Mouse (Mus musculus): ENCODE results near the gene Timp4. TPM values are rescaled to one million over a fixed set of nuclear protein-coding genes. Genes with fewer than 3 reads are reported as not detected.

The Timp4 gene
- polyA plus RNA-seq (2015; fragmentation: Nextera tagmentation; extraction: Ambion mirVana), result 3.7 and 5.0 TPM in 2 replicates

DNA sequence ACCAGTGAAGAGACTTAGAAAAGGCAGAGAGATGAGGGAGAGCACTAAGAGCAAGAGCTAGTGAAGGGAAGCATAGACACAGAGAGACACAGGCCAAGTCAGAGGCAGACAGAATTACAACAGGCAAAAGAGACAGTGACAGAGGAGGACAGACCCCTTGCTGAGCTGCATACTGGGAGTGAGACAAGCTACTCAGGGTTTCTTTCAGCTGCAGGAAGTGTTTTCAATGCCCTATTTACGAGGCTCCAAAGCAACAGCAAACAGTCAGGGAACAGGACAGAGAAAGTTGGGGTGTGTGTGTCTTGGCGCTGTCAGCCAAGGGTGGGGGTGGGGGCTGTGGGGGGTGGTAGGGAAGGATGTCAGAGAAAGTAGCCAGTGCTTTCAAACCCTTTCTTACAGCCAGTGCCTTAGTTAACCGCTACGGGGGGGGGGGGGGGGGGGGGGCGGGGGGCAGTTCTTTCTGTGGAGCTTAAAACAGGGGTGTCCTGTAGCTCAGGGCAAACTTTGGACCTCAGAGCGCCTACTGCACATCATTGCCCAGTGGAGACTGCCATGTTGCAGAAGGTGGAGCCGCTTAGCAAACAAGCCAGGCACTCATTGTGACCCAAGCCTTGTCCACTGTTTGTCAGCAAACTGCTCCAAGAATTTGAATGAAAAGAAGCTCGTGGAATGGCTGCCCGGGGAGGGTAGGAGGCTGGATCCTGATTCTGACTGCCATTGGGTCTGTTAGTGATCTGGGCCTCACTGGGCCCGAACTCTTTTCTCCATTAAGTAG lies at the start of gene Timp4:
Gene Timp4, minus strand, starts transcription at position 107 of the 775 bp plus-strand sequence.
- Histone ChIP-seq H3K4me2 (replicated peaks; ENCODE audit: low read depth, low read length) (peak within 1 kb of the TSS; percentile 38), H3K9ac (replicated peaks; ENCODE audit: low read depth) (no peak within 1 kb of the TSS), H3K27me3 (replicated peaks; ENCODE audit: insufficient read depth, low read length) (no peaks in the 10 kb centered on the region), H3K9me3 (ENCODE audit: low read length) (no peaks in the 10 kb centered on the region), H3K4me1 (ENCODE audit: insufficient read depth, low read depth, low read length) (no peaks in the 10 kb centered on the region), H3K27ac (ENCODE audit: low read length) (no peak within 1 kb of the TSS), H3K36me3 (ENCODE audit: insufficient read depth, low read length) (no peaks in the 10 kb centered on the region), H3K4me3 (ENCODE audit: low read depth, low read length) (no peak within 1 kb of the TSS)
- ATAC-seq, result peak; percentile 28; the same call in 1 of the 2 replicates
- no peak for TF ChIP-seq EP300 (IDR thresholded peaks at IDR 0.05)
- TF ChIP-seq CTCF (IDR thresholded peaks at IDR 0.05), result no peak
- 45% methylated on average over 7 of the region's 10 CpGs for WGBS
- DNase-seq (ENCODE audit: low spot score), result peak; percentile 28

DNA sequence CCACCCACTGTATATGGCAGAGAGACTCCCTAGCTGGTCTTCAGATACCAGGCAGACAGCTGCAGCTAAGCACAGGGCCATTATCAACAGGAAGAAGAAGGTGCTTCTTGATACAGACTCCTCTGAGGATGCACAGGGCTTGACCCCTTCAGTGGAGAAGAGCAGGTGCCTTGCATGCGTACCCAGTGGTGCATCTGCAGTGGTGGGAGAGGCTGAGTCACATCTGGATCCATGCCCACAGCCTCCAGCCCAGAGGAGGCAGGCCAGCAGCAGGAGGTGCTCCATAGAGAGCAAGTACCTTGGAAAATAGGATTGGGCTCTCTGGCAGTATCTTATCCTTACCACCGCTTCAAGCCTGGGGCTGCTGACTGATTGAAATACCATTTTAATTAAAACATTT lies 41.9 kb upstream of the Timp4 start:
- TF ChIP-seq EP300 (IDR thresholded peaks at IDR 0.05) (no peak), CTCF (IDR thresholded peaks at IDR 0.05) (no peak)
- H3K4me3 ChIP-seq (ENCODE audit: low read depth, low read length), result no peak overlapping the region
- no peak overlapping the region for H3K9ac ChIP-seq (replicated peaks; ENCODE audit: low read depth)

DNA sequence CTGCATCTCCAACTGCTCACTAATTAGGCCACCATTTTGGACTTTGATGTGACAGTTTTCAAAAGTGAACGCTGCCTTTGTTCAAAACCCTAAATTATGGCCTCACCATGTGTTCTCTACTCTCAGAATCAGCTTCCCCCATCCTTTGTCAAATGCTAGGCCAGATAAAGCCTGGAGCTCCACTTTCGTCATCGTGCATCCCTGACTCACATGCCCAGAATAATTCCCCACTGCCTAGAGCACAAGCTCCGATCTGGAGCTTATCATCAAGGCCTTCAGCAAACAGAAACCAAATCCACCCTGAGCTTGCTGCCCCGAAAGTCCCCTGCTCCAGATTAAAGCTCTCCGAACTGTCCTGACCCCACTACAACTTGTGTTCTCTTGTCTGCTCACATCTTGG lies 40.6 kb upstream of the Timp4 start:
- no peaks in the 10 kb centered on the region for H3K27me3 ChIP-seq (replicated peaks; ENCODE audit: insufficient read depth, low read length)
- no peaks in the 10 kb centered on the region for H3K36me3 ChIP-seq (ENCODE audit: insufficient read depth, low read length)
- WGBS, result 63% methylated on average over 6 of the region's 6 CpGs
- no peaks in the 10 kb centered on the region for H3K4me1 ChIP-seq (ENCODE audit: insufficient read depth, low read depth, low read length)
- DNase-seq (ENCODE audit: low spot score), result no peak
- TF ChIP-seq EP300 (IDR thresholded peaks at IDR 0.05), result no peak
- TF ChIP-seq CTCF (IDR thresholded peaks at IDR 0.05), result no peak
- no peak overlapping the region for H3K4me2 ChIP-seq (replicated peaks; ENCODE audit: low read depth, low read length)
- ATAC-seq, result no peak
- H3K9me3 ChIP-seq (ENCODE audit: low read length), result no peaks in the 10 kb centered on the region
- H3K4me3 ChIP-seq (ENCODE audit: low read depth, low read length), result no peak overlapping the region
- H3K9ac ChIP-seq (replicated peaks; ENCODE audit: low read depth), result no peak overlapping the region
- H3K27ac ChIP-seq (ENCODE audit: low read length), result no peak overlapping the region

More for the DNA sequence above, 41.9 kb upstream of the Timp4 start:
- Histone ChIP-seq H3K4me2 (replicated peaks; ENCODE audit: low read depth, low read length) (no peak overlapping the region), H3K36me3 (ENCODE audit: insufficient read depth, low read length) (no peaks in the 10 kb centered on the region), H3K4me1 (ENCODE audit: insufficient read depth, low read depth, low read length) (no peaks in the 10 kb centered on the region), H3K27me3 (replicated peaks; ENCODE audit: insufficient read depth, low read length) (no peaks in the 10 kb centered on the region), H3K27ac (ENCODE audit: low read length) (no peak overlapping the region), H3K9me3 (ENCODE audit: low read length) (no peaks in the 10 kb centered on the region)
- 82% methylated on average over 2 of the region's 2 CpGs for WGBS
- DNase-seq (ENCODE audit: low spot score), result no peak
- ATAC-seq, result no peak

DNA sequence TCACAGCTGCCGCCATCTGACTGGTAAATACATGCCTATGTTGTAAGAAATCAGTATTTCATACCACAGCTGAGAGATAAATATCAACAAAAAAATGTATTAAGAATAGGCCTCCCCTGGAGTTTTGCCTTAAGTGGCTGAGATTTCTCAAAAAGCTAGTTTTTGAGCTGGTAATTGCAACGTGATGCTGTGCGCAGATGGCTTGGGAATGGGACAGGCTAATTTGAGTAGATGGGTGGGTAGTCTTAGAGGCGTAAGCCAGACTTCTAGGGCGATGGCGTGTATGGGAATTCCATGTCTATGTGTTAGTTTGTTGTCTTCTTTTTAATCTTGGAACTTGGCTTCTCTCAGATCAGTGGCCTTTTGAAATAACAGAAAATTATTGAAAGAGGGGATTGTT lies 39.8 kb upstream of the Timp4 start:
- DNase-seq (ENCODE audit: low spot score), result no peak
- Histone ChIP-seq H3K36me3 (ENCODE audit: insufficient read depth, low read length) (no peaks in the 10 kb centered on the region), H3K27ac (ENCODE audit: low read length) (no peak overlapping the region), H3K9me3 (ENCODE audit: low read length) (no peaks in the 10 kb centered on the region), H3K4me2 (replicated peaks; ENCODE audit: low read depth, low read length) (no peak overlapping the region), H3K27me3 (replicated peaks; ENCODE audit: insufficient read depth, low read length) (no peaks in the 10 kb centered on the region), H3K9ac (replicated peaks; ENCODE audit: low read depth) (no peak overlapping the region), H3K4me1 (ENCODE audit: insufficient read depth, low read depth, low read length) (no peaks in the 10 kb centered on the region), H3K4me3 (ENCODE audit: low read depth, low read length) (no peak overlapping the region)
- WGBS, result 86% methylated on average over 6 of the region's 6 CpGs
- no peak for ATAC-seq
- TF ChIP-seq EP300 (IDR thresholded peaks at IDR 0.05), result no peak
- no peak for TF ChIP-seq CTCF (IDR thresholded peaks at IDR 0.05)

DNA sequence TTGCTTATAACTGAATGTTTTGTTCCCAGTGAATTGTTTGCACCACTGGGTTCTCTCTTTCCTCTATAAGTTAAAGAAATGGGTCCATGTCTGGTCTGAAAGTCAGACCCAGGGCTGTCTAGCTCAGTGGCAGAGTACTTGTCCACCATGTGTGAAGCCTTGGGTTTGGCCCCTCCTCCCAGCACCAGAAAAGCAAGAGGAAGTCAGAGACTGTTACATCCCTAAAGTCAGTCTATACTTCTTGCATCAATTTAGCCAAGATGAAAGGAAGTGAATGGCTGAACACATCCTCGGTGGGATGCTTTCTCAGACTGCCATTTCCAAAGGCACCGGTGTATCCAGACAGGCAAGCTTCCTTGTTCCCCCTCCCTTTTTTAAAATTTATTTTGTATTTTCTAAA lies 39.1 kb upstream of the Timp4 start:
- Histone ChIP-seq H3K27me3 (replicated peaks; ENCODE audit: insufficient read depth, low read length) (no peaks in the 10 kb centered on the region), H3K27ac (ENCODE audit: low read length) (no peak overlapping the region), H3K9me3 (ENCODE audit: low read length) (no peaks in the 10 kb centered on the region), H3K4me1 (ENCODE audit: insufficient read depth, low read depth, low read length) (no peaks in the 10 kb centered on the region), H3K9ac (replicated peaks; ENCODE audit: low read depth) (no peak overlapping the region), H3K36me3 (ENCODE audit: insufficient read depth, low read length) (no peaks in the 10 kb centered on the region), H3K4me2 (replicated peaks; ENCODE audit: low read depth, low read length) (no peak overlapping the region), H3K4me3 (ENCODE audit: low read depth, low read length) (no peak overlapping the region)
- TF ChIP-seq CTCF (IDR thresholded peaks at IDR 0.05) (no peak), EP300 (IDR thresholded peaks at IDR 0.05) (no peak)
- no peak for ATAC-seq
- WGBS, result 82% methylated on average over 2 of the region's 2 CpGs
- DNase-seq (ENCODE audit: low spot score), result no peak

DNA sequence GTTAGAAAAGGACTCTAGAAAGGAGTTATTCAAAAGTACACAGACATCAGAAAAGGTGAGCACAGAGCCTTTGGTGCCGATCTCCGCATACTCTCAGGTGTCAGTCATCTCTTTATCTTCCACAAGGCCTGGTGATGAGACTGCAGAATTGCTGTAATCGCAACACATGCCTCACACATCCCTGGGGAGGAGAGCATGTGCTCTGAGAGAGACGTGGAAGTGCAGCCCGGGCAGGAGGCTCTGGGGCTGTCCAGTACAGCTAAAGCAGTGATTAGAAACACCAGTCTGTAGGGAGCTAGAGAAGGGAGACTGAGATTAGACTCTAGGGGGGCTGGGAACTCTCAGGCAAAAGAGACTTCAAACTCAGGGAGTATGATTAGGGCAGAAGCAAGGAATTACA lies 38.6 kb upstream of the Timp4 start:
- no peak overlapping the region for H3K9ac ChIP-seq (replicated peaks; ENCODE audit: low read depth)
- no peak overlapping the region for H3K4me3 ChIP-seq (ENCODE audit: low read depth, low read length)
- WGBS, result 62% methylated on average over 5 of the region's 5 CpGs
- ATAC-seq, result no peak
- H3K27ac ChIP-seq (ENCODE audit: low read length), result no peak overlapping the region
- H3K4me1 ChIP-seq (ENCODE audit: insufficient read depth, low read depth, low read length), result no peaks in the 10 kb centered on the region
- DNase-seq (ENCODE audit: low spot score), result no peak
- no peaks in the 10 kb centered on the region for H3K9me3 ChIP-seq (ENCODE audit: low read length)
- no peaks in the 10 kb centered on the region for H3K36me3 ChIP-seq (ENCODE audit: insufficient read depth, low read length)
- H3K27me3 ChIP-seq (replicated peaks; ENCODE audit: insufficient read depth, low read length), result no peaks in the 10 kb centered on the region
- no peak overlapping the region for H3K4me2 ChIP-seq (replicated peaks; ENCODE audit: low read depth, low read length)
- TF ChIP-seq CTCF (IDR thresholded peaks at IDR 0.05), result no peak
- no peak for TF ChIP-seq EP300 (IDR thresholded peaks at IDR 0.05)

All from lung, postnatal 0 days (tissue).